ENCODE assay signal across 12 mouse cellular contexts in the genomic region with DNA sequence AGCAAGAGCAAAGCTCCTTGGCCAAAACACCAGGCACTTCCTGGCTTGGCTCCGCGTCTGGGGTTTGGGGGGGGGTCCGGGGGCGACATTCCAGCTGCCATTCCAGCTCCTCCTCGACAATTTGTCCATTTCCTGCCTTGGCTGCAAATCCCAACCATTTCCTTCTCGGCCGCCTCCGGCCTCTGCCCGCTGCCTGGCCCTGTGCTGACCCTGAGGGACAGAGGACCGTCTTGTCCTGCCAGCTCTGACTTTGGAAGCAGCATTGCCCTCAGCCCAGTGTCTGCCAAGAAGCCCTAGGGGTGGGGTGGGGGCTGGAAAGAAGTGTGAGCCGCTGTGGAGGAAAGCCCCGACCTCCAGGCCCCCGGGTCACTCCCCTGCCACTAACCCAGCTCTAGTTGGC. TPM values are rescaled to one million over a fixed set of nuclear protein-coding genes. Genes with fewer than 3 reads are reported as not detected.
DNase-seq lines count a peak whose midpoint lies in the region; ATAC-seq and TF ChIP-seq lines count a peak whose summit lies in the region.
"Had no signal": no experiment of that assay in that cellular context is flagged by ENCODE, and none has a peak within 500 bp of the region (broad histone marks: within the 10 kb centered on the region; RNA-seq: fewer than 3 reads in every experiment).

No protein-coding gene starts in this region.

- H3K4me1 ChIP-seq in lung, adult 2 months (ENCODE audit: control insufficient read depth, insufficient read depth, low read length), result peaks cover 8% of the 10 kb centered on the region
- H3K4me1 ChIP-seq in hindbrain, embryonic 13.5 days (replicated peaks), result peaks cover 36% of the 10 kb centered on the region

- 0 out of 2 replicates have a peak, but pooled peaks cover 8% of the 10 kb centered on the region for H3K27me3 ChIP-seq in hindbrain, embryonic 13.5 days

- H3K9ac ChIP-seq in hindbrain, embryonic 13.5 days, result no peak overlapping the region
- H3K9ac ChIP-seq: lung, embryonic 15.5 days had no signal

- no peak overlapping the region for H3K27ac ChIP-seq in hindbrain, embryonic 13.5 days
- H3K27ac ChIP-seq: lung, embryonic 15.5 days had no signal

- WGBS in lung, adult 2 months, result 29% methylated on average over 13 of the region's 13 CpGs
- 65% methylated on average over 13 of the region's 13 CpGs for WGBS in hindbrain, embryonic 13.5 days

- H3K36me3 ChIP-seq in hindbrain, embryonic 13.5 days, result no peaks in the 10 kb centered on the region
- H3K36me3 ChIP-seq: lung, embryonic 15.5 days had no signal

- TF ChIP-seq POLR2A in lung, adult 2 months (IDR thresholded peaks at IDR 0.05; ENCODE audit: borderline replicate concordance, extremely low read depth, low read depth, low read length), result no peak

- no peak for TF ChIP-seq CTCF in lung, adult 2 months (IDR thresholded peaks at IDR 0.05; ENCODE audit: insufficient read depth, low read length)

- DNase-seq in cerebellum, adult 11-12 months, result peak; percentile 12
- peak; percentile 41 to 48 for DNase-seq in lung, adult 18-20 months
- no peak for DNase-seq in lung, adult 2 months
- DNase-seq in kidney, postnatal 25 days, result peak; percentile 59 to 83
- peak; percentile 13 for DNase-seq in yolk sac, embryonic 10.5 days (ENCODE audit: low spot score)
- DNase-seq in cerebellum, postnatal 36 days, result no peak
- DNase-seq: embryo, embryonic 11 days; gastrocnemius, postnatal 10 days; right cerebral cortex, postnatal 4 days had no signal

- ATAC-seq in cerebellum, adult (ENCODE audit: insufficient number of reproducible peaks, low FRiP score, low TSS enrichment), result no peak
- no peak for ATAC-seq in hindbrain, embryonic 13.5 days (ENCODE audit: low FRiP score)

- H3K4me2 ChIP-seq in hindbrain, embryonic 13.5 days, result no peak overlapping the region
- H3K4me2 ChIP-seq: lung, embryonic 15.5 days had no signal

- H3K9me3 ChIP-seq in hindbrain, embryonic 13.5 days, result no peaks in the 10 kb centered on the region
- H3K9me3 ChIP-seq: lung, embryonic 15.5 days had no signal

- H3K4me3 ChIP-seq in lung, adult 2 months (replicated peaks; ENCODE audit: extremely low read depth, low read depth, low read length), result no peak overlapping the region
- no peak overlapping the region for H3K4me3 ChIP-seq in hindbrain, embryonic 13.5 days
- H3K4me3 ChIP-seq: lung, embryonic 15.5 days had no signal

RNA-seq across cellular contexts. Expression of a gene that starts 44.2 kb away (rescaled TPM):
- 91.5 and 105 TPM in 2 replicates for polyA plus RNA-seq in lung, adult 2 months (2012; rRNA removed)
- 13.7 and 14.5 TPM in 2 replicates for polyA plus RNA-seq in hindbrain, embryonic 13.5 days (2015; fragmentation: Nextera tagmentation; extraction: Ambion mirVana)

Comparison
In these comparisons a context has a peak if more than half of its experiments do, and no peak if none do; other contexts are left out.
1. DNase-seq: peak in cerebellum, adult 11-12 months (single experiment), lung, adult 18-20 months (2 of 2), kidney, postnatal 25 days (2 of 2) and yolk sac, embryonic 10.5 days (single experiment); none in lung, adult 2 months (single experiment) and cerebellum, postnatal 36 days (0 of 2).